Mouse (Mus musculus): ENCODE measurements at regions not wholly inside any gene's neighbourhood (a gene's known extent, or its start where the extent isn't known, plus 50 kb on each side); places are given as distances from the start of the nearest gene placed in this dataset.

GRCm38 (mm10) chr11:112851321-112851720, 69.3 kb downstream of the Sox9 start:
- H3K27ac ChIP-seq (ENCODE audit: low read depth) = no peak overlapping the region
- no peaks in the 10 kb centered on the region for H3K9me3 ChIP-seq (ENCODE audit: low read depth, low read length)
- ATAC-seq (ENCODE audit: insufficient read depth) = no peak
- no peak overlapping the region for H3K9ac ChIP-seq
- TF ChIP-seq CTCF (IDR thresholded peaks at IDR 0.05; ENCODE audit: low read depth) = no peak
- no peak overlapping the region for H3K4me3 ChIP-seq (ENCODE audit: low read depth, low read length)
- DNase-seq = no peak
- H3K4me1 ChIP-seq (ENCODE audit: insufficient read depth) = no peaks in the 10 kb centered on the region
- no peaks in the 10 kb centered on the region for H3K36me3 ChIP-seq (ENCODE audit: insufficient read depth)
- 72% methylated on average over 9 of the region's 9 CpGs for WGBS
- no peaks in the 10 kb centered on the region for H3K27me3 ChIP-seq (ENCODE audit: insufficient read depth, low read length)
- no peak overlapping the region for H3K4me2 ChIP-seq

GRCm38 (mm10) chr11:112855975-112856374, 74.0 kb downstream of the Sox9 start:
- WGBS = 74% methylated on average over 5 of the region's 5 CpGs
- no peak for ATAC-seq (ENCODE audit: insufficient read depth)

DNA sequence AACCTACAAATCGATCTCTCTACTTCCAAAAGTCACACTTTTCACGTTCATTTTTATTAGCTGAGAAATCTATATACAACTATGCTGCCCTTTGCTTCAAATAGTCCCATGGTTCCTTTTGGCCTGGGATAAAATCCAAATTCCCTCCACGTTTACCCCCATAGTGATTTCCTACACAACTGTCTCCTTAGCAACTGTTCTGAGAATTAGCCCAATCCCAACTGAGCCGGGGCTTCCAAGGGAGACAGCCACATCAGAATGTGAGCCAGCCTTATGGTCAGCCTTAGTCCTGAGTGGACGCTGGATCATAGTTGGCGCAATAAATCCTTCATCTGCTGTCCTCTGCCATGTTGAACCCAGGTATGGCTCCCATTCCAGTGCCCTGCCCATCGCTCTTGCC, 77.3 kb downstream of the Sox9 start:
- Histone ChIP-seq H3K9me3 (ENCODE audit: low read depth, low read length) (no peaks in the 10 kb centered on the region; the same call in 1 of the 2 replicates), H3K27me3 (ENCODE audit: insufficient read depth, low read length) (no peaks in the 10 kb centered on the region), H3K36me3 (ENCODE audit: insufficient read depth) (no peaks in the 10 kb centered on the region), H3K4me3 (ENCODE audit: low read depth, low read length) (no peak overlapping the region), H3K9ac (no peak overlapping the region), H3K27ac (ENCODE audit: low read depth) (no peak overlapping the region), H3K4me2 (no peak overlapping the region), H3K4me1 (ENCODE audit: insufficient read depth) (no peaks in the 10 kb centered on the region)
- no peak for TF ChIP-seq CTCF (IDR thresholded peaks at IDR 0.05; ENCODE audit: low read depth)
- no peak for DNase-seq
- no peak for ATAC-seq (ENCODE audit: insufficient read depth)
- WGBS = 78% methylated on average over 7 of the region's 7 CpGs

More at GRCm38 (mm10) chr11:112855975-112856374, 74.0 kb downstream of the Sox9 start:
- DNase-seq = no peak
- Histone ChIP-seq H3K4me2 (no peak overlapping the region), H3K27me3 (ENCODE audit: insufficient read depth, low read length) (no peaks in the 10 kb centered on the region), H3K4me3 (ENCODE audit: low read depth, low read length) (no peak overlapping the region), H3K27ac (ENCODE audit: low read depth) (no peak overlapping the region), H3K9ac (no peak overlapping the region), H3K36me3 (ENCODE audit: insufficient read depth) (no peaks in the 10 kb centered on the region), H3K9me3 (ENCODE audit: low read depth, low read length) (no peaks in the 10 kb centered on the region; the same call in 1 of the 2 replicates), H3K4me1 (ENCODE audit: insufficient read depth) (no peaks in the 10 kb centered on the region)
- no peak for TF ChIP-seq CTCF (IDR thresholded peaks at IDR 0.05; ENCODE audit: low read depth)

DNA sequence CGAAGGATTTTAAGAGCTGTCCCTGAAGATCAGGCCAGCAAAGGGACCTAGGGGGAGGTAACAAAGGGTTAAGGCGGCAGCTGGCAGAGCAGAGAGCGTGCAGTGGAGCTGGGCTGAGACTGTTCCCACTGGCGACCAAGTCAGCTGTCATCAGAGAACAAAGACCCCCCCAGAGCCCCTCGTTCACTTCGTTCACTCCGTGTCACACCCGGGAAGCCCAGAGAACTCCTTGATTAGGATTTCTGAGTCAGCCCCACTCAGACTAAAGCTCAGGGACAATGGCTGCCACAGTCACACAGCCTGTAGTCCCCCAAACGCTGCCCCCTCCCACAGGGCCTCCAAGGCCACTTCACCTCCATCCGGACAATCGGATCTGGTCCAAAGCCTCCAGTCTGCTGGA, 78.8 kb downstream of the Sox9 start:
- Histone ChIP-seq H3K9me3 (ENCODE audit: low read depth, low read length) (no peaks in the 10 kb centered on the region; the same call in 1 of the 2 replicates), H3K9ac (no peak overlapping the region), H3K4me3 (ENCODE audit: low read depth, low read length) (no peak overlapping the region), H3K27me3 (ENCODE audit: insufficient read depth, low read length) (no peaks in the 10 kb centered on the region), H3K36me3 (ENCODE audit: insufficient read depth) (no peaks in the 10 kb centered on the region), H3K27ac (ENCODE audit: low read depth) (no peak overlapping the region), H3K4me2 (no peak overlapping the region), H3K4me1 (ENCODE audit: insufficient read depth) (no peaks in the 10 kb centered on the region)
- 27% methylated on average over 11 of the region's 11 CpGs for WGBS
- ATAC-seq (ENCODE audit: insufficient read depth) (no peak), DNase-seq (no peak)
- TF ChIP-seq CTCF (IDR thresholded peaks at IDR 0.05; ENCODE audit: low read depth) = no peak

GRCm38 (mm10) chr11:112861233-112861632, 79.2 kb downstream of the Sox9 start:
- no peak overlapping the region for H3K4me3 ChIP-seq (ENCODE audit: low read depth, low read length)
- no peak overlapping the region for H3K27ac ChIP-seq (ENCODE audit: low read depth)
- H3K27me3 ChIP-seq (ENCODE audit: insufficient read depth, low read length) = no peaks in the 10 kb centered on the region
- DNase-seq = no peak
- H3K9ac ChIP-seq = no peak overlapping the region
- no peak overlapping the region for H3K4me2 ChIP-seq
- no peaks in the 10 kb centered on the region for H3K4me1 ChIP-seq (ENCODE audit: insufficient read depth)
- WGBS = 74% methylated on average over 5 of the region's 5 CpGs
- no peaks in the 10 kb centered on the region for H3K36me3 ChIP-seq (ENCODE audit: insufficient read depth)
- no peak for ATAC-seq (ENCODE audit: insufficient read depth)
- H3K9me3 ChIP-seq (ENCODE audit: low read depth, low read length) = no peaks in the 10 kb centered on the region; the same call in 1 of the 2 replicates
- no peak for TF ChIP-seq CTCF (IDR thresholded peaks at IDR 0.05; ENCODE audit: low read depth)

DNA sequence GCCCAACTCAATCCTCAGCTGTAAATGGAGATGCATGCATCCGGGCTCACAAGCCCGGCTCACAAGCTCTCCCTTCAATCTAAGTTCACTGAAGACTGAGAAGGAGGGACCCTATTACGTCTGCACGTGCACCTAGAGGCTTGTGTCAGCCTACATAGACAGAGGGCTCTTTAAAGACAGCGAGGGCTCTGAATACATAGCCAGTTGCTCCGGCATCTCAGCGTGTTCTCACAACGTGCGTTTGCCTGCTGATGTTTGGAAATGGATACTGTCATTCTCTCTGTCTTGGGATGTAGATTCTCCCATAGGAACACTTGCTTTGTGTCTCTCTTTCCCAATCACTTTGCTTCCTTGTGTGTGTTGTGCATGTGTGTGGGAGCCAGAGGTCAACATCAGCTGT, 83.8 kb downstream of the Sox9 start:
- H3K4me1 ChIP-seq (ENCODE audit: insufficient read depth) = 0 out of 2 replicates have a peak, but pooled peaks cover 8% of the 10 kb centered on the region
- 83% methylated on average over 9 of the region's 9 CpGs for WGBS
- H3K9ac ChIP-seq = no peak overlapping the region
- H3K4me3 ChIP-seq (ENCODE audit: low read depth, low read length) = no peak overlapping the region
- no peak overlapping the region for H3K27ac ChIP-seq (ENCODE audit: low read depth)
- TF ChIP-seq CTCF (IDR thresholded peaks at IDR 0.05; ENCODE audit: low read depth) = no peak
- no peak for DNase-seq
- H3K9me3 ChIP-seq (ENCODE audit: low read depth, low read length) = no peaks in the 10 kb centered on the region
- no peaks in the 10 kb centered on the region for H3K36me3 ChIP-seq (ENCODE audit: insufficient read depth)
- no peak for ATAC-seq (ENCODE audit: insufficient read depth)
- H3K27me3 ChIP-seq (ENCODE audit: insufficient read depth, low read length) = no peaks in the 10 kb centered on the region
- H3K4me2 ChIP-seq = no peak overlapping the region

DNA sequence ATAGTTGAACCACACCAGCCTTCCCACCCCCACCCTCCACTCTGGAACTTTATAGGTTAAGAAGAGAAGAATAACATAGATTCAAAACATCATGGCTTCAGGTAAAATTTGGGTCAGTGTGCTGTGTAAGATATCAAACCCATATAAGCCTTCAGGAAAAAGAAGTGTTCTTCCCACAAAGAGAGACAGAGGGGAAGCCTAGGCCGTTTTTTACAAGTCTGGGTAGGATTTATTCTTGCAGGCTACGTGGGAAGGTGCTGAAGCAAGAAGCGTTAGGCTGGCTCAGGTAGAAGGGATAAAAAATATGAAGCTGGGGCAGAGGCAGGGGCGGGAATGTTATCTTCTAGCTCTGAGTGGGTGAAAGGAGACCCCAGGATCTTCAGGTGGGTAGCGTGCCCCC, 87.5 kb downstream of the Sox9 start:
- Histone ChIP-seq H3K36me3 (ENCODE audit: insufficient read depth) (no peaks in the 10 kb centered on the region), H3K4me3 (ENCODE audit: low read depth, low read length) (no peak overlapping the region), H3K9me3 (ENCODE audit: low read depth, low read length) (no peaks in the 10 kb centered on the region), H3K9ac (no peak overlapping the region), H3K4me2 (no peak overlapping the region), H3K27me3 (ENCODE audit: insufficient read depth, low read length) (no peaks in the 10 kb centered on the region), H3K27ac (ENCODE audit: low read depth) (no peak overlapping the region), H3K4me1 (ENCODE audit: insufficient read depth) (0 out of 2 replicates have a peak, but pooled peaks cover 8% of the 10 kb centered on the region)
- DNase-seq (no peak), ATAC-seq (ENCODE audit: insufficient read depth) (no peak)
- TF ChIP-seq CTCF (IDR thresholded peaks at IDR 0.05; ENCODE audit: low read depth) = no peak
- 43% methylated on average over 5 of the region's 5 CpGs for WGBS

Measured in lung, embryonic 14.5 days (tissue).